Mouse (Mus musculus) heart, postnatal 36 days (tissue): ENCODE results near the gene Car14. TPM values are rescaled to one million over a fixed set of nuclear protein-coding genes. Genes with fewer than 3 reads are reported as not detected.
A peak's percentile ranks its signal among the peaks of the same experiment; 100 is the strongest.
"Not testable (repeated sequence)": the region's sequence is repeated elsewhere in the genome, so short reads cannot be mapped to it uniquely, and the experiment has no call there.

Experiments
- DNase-seq, 2 experiments: peaks; one replicate each; pipeline ENCODE4 v3.0.0; 2021 to 2022
- intact Hi-C: fragments of 180-260 bp; cut with DNase I; formaldehyde crosslinking; loops from one replicate; pipeline ENCODE4 v1.15.1; 2025
- total RNA-seq, 2 experiments: library from RNA; stranded (reverse); gene quantifications; 2 replicates each; pipeline ENCODE4 v1.2.3; 2021

Gene Car14
- total RNA-seq, 2 experiments from 2014 or later, result 152 to 202 TPM

DNA sequence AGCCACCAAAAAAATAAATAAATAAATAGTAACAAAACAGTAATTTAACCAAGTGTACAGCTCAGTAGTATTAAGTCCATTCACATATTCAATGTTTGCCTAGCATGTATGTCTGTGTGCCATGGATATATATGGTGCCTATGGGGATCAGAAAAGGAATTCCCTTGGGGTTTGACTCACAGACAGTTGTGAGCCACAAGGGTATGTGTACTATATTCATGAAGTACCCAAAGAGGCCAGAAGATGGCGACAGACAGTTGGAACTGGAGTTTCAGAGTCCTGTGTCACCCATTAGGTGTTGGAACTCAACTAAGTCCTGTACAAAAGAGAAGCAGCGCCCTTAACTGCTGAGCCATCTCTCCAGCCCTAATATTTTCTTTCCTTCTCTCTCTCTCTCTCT is 42.7 kb downstream of the Car14 start:
- peak; percentile 62 to 66 for DNase-seq
- intact Hi-C loops, result loop anchor here (1.0 to 5.0 kb wide), 3 partner anchors 46 to 191 kb away; no protein-coding TSS in a partner anchor

DNA sequence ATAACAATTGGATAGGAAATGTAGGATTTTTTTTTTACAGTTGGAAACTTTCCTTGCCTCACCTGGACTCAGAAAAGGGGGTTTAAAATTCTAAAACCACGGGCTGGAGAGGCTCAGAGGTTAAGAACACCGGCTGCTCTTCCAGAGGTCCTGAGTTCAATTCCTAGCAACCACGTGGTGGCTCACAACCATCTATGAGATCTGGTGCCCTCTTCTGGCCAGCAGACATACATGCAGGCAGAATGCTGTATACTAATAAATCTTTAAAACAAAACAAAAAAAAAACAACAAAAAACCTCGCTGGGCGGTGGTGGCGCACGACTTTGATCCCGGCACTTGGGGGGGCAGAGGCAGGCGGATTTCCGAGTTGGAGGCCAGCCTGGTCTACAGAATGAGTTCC is 43.3 kb downstream of the Car14 start:
- DNase-seq, result no peak
- intact Hi-C loops, result loop anchor here (5.0 kb wide), 2 partner anchors 101 to 191 kb away; no protein-coding TSS in a partner anchor

DNA sequence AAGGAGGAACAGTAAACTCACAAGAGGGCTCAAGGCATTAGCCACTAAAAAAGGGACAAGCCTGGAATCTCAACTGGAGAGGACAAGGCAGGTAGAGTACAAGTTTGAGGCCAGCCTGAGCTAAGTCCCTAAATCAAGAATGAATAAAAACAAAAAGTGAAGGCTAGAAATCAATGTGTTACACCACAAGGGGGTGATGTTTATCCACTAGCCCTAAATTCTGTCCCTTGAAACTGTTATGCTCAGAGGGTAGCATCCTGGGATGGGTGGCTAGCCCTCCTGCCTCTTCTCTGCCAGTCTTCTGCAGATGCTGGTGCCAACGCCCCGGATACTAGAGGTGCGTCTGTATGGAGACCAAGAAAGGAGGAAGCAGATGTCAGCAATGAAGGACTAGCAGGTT is 44.2 kb downstream of the Car14 start:
- no peak for DNase-seq
- intact Hi-C loops, result loop anchor here (5.0 kb wide), 2 partner anchors 102 to 192 kb away; no protein-coding TSS in a partner anchor

DNA sequence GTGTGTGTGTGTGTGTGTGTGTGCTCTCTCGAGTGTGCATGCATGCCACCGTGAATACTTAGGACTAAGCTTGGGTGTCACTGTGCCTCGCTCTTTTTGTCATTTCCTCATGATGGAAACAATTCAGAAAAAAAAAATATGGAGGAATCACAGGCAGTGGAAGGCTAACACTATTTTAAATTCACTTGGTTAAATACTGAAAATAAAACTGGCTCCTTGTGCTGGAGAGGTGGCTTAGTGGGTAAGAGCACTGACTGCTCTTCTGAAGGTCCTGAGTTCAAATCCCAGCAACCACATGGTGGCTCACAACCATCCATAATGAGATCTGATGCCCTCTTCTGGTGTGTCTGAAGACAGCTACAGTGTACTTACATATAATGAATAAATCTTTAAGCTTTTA is 46.2 kb downstream of the Car14 start:
- intact Hi-C loops, DNase-seq: not testable (repeated sequence)

DNA sequence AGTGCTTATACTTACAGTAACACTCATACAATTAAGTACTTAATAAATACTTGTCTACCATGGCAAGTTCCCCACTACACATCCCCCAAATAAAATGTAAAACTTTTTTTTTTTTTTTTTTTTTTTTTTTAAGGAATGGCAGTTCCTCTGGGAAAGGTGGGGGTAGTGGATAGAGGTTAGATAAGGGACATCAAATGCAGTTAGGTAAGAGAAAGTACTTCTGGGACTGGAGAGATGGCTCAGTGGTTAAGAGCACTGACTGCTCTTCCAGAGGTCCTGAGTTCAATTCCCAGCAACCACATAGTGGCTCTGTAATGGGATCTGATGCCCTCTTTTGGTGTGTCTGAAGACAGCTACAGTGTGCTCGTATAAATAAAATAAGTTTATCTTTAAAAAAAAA is 47.4 kb downstream of the Car14 start:
- DNase-seq, intact Hi-C loops: not testable (repeated sequence)

DNA sequence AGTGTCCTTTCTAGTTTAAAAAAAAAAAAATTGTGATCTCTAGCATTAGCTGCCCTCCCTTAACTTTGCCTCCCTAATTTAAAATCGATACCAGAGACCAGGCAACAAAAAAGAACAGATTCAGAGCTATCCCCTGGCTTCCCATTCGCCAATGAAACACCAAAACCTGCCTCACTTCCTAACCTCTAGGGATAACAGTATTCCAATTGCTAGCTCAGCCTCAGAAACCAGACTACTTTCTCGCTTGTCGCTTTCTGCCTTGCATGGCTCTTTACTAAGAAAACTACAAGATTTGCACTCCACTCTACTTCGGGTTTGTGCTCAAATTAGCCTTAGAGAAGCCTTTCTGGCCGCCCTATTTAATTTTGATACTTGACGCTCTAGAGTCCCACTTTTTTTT is 48.4 kb downstream of the Car14 start:
- intact Hi-C loops, result no loop called here
- DNase-seq, result no peak

DNA sequence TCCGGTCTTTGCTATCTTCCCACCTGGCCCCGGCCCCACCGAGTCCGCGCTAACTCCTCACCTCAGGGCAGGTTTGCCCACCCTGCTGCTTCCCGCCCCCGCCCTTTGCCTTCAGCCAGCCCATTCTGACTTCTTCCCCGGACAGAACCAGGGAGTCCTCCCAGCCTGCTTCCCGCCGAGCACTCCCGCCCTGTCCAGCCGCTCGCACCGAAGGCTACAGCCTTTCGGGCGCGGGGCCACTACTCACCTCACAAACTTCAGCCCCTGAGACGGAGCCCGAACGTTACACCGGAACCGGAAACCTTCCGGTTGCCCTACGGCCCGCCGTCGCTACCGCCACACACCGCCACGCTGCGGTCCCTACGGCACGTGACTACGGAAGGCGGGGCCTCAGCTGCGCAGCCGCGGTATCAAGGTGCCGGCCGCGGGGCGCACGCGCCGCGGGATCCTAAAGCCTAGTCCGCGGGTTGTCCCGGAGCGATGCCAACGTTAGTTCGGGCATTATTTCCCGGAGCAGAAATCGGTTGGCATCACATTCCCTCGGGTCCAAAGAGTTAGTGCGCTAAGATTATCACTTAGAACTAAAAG is 48.9 kb downstream of the Car14 start, which contains the start of gene Prpf3:
Prpf3 (minus strand) TSS at position 384 of the 588 bp plus-strand sequence.
- intact Hi-C loops, result loop anchor here (2.0 kb wide), 1 partner anchor 37 kb away; the partner anchor contains the start of gene Rprd2
- DNase-seq, result peak; percentile 96

DNA sequence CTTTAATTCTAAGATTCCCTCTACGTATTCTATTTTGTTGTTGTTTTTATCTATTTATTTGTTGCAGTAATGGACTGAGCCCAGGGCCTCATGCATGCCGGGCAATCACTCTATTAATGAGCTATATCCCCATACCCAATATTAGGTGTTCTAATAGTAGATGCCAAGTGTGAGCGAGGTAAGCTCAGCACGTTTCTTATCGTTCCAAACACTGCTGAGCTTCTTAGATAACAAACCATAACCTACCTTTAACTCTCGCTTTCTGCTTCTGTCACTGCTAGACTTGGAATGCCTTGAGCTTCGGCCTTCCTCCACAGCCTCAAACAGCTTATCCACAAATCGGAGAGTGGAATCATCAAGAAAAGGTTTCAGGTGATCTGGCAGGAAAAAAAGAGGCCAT is 53.2 kb downstream of the Car14 start:
- no peak for DNase-seq
- intact Hi-C loops, result no loop called here

DNA sequence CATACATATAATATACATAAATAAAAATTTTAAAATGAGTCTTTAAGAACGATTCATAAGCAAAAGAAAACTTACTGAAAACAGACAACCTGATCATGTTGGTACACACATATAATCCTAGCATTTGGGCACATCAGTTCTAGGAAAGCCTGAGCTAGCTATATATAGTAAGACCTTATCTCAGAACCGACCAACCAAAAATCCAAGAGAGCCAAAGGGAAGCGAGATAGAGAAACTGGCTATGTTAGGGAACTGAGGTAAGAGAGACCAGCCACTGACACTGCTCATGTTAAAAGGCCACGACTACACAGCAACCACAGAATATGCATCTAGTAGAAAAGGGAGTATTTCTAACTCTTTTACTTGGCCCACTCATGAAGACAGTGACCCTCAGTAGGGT is 53.9 kb downstream of the Car14 start:
- DNase-seq, result no peak
- intact Hi-C loops, result no loop called here

Other genes with a start within 250 kb of the Car14 start
- gene Mcl1, start 245.9 kb downstream of the Car14 start, total RNA-seq, result 100 to 1,000 TPM; 151 to 156 TPM
- gene Adamtsl4, start 216.8 kb downstream of the Car14 start, total RNA-seq, result 10 to 100 TPM; 62.2 to 67.6 TPM
- gene Ecm1, start 165.1 kb downstream of the Car14 start, total RNA-seq, result 10 to 100 TPM; 59.4 to 60.0 TPM
- 10 to 100 TPM; 42.9 to 46.2 TPM for gene Tars2, start 144.5 kb downstream of the Car14 start, total RNA-seq
- 10 to 100 TPM; 41.9 to 43.8 TPM for gene Rprd2, start 85.8 kb downstream of the Car14 start, total RNA-seq
- 10 to 100 TPM; 17.6 to 21.3 TPM for gene Prpf3, start 48.8 kb downstream of the Car14 start, total RNA-seq
- 100 to 1,000 TPM; 318 to 326 TPM for gene Mrps21, start 33.2 kb downstream of the Car14 start, total RNA-seq
- 10 to 100 TPM in 1 of 2 experiments, 1 to 10 TPM in 1; 4.5 to 20.1 TPM for gene Ciart, start 22.4 kb downstream of the Car14 start, total RNA-seq
- gene BC028528, start 12.7 kb downstream of the Car14 start, total RNA-seq, result 10 to 100 TPM; 11.4 to 11.7 TPM
- 100 to 1,000 TPM; 114 to 122 TPM for gene Aph1a, start 10.7 kb downstream of the Car14 start, total RNA-seq
- gene Anp32e, start 24.6 kb upstream of the Car14 start, total RNA-seq, result 10 to 100 TPM; 82.7 to 85.9 TPM
- 10 to 100 TPM; 73.4 to 81.1 TPM for gene Plekho1, start 91.3 kb upstream of the Car14 start, total RNA-seq
- 10 to 100 TPM; 22.3 to 26.0 TPM for gene Vps45, start 153.8 kb upstream of the Car14 start, total RNA-seq
- 10 to 100 TPM; 56.7 to 67.6 TPM for gene Otud7b, start 199.8 kb upstream of the Car14 start, total RNA-seq